Mouse (Mus musculus) effector memory CD4-positive, alpha-beta T cell, adult 7 months (primary cell): ENCODE results near the gene Wdr37. TPM values are rescaled to one million over a fixed set of nuclear protein-coding genes. Genes with fewer than 3 reads are reported as not detected.

Experiments used
- polyA plus RNA-seq: library from polyadenylated mRNA; unstranded; fragments of 100-300 nt; shearing (Covaris generic); gene quantifications from one replicate; pipeline ENCODE4 v1.2.1, GENCODE M21; 2017

The Wdr37 gene
- polyA plus RNA-seq = 51.9 TPM

DNA sequence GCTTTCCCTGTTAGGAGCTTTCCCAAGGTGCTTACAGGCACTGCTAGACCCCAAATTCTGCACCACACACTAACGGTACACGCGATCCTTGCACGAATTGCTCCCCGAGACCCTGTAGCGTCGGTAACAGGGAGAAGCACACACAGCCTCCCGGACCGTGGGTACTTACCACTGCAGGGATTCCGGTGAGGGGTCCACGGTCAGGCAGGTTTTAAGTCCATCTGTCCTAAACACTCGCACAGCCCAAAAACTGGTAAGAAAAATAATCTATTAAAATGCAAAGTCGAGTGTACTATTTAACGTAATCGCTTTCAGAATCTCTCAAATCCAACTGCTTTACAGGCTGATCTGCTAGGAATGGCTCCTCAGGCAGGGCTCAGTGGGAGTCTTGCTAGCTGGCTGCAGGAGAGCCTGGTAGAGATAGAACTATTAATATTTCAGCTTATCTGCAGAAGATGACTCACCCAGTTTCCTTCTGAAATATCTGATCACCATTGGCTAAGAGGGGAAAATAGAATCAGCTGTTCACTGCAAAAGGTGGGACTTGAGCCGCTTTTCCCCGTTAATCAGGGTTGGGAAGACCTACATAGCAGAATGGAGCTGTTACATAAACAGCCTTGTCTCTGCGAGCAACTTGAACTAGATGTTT lies at the start of gene Wdr37:
Gene Wdr37 (minus strand): TSS at position 596 of the 649 bp plus-strand sequence.

DNA sequence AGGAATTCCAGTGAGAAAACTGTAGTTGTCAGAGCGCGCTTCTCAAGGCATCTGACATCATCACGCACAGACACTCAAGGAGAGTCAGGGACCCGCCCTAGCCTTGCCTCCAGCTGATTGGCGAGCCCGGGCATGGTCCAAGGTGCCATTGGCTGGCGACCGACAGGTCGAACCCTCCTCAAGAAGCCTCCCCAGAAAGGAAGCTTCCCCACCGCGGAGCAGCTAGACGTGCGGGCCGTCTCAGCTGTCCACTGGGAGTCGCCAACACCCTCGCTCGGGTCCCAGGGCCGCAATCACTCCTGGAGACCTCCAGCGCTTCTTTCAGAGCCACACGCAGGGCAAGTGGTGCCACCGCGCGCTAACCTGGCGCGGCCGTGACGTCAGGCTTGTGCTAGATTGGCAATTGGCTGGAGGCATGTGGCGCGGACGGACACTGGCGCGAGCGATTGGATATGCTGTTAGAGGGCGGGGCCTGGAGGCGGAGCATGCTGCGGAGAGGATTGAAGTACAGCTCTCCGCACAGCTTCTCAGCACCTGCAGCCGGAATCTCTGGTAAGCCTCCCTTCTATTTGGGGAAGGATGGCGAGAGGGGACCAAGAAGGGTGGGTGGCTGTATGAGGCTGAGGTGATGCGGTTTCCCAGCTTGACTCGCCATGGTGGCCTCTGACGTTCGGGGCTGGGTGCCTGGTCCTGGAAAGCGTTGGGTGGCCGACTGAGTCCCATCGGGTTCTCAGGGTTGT lies 13.9 kb upstream of the Wdr37 start, which contains the start of gene Idi1:
Gene Idi1 (plus strand): TSS at position 57 of the 740 bp plus-strand sequence.

Other genes with a start within 250 kb of the Wdr37 start
- 39.4 TPM for gene Idi1, start 13.6 kb upstream of the Wdr37 start, polyA plus RNA-seq
- not detected for gene Gm9745, start 76.3 kb upstream of the Wdr37 start, polyA plus RNA-seq
- not detected for gene Idi2, start 81.0 kb upstream of the Wdr37 start, polyA plus RNA-seq
- 102 TPM for gene Gtpbp4, start 124.2 kb upstream of the Wdr37 start, polyA plus RNA-seq
- gene Larp4b, start 222.0 kb upstream of the Wdr37 start, polyA plus RNA-seq = 64.0 TPM